Mouse (Mus musculus) hindbrain, embryonic 14.5 days (tissue): Measurements from ENCODE around the gene Plxdc2. TPM values are rescaled to one million over a fixed set of nuclear protein-coding genes. Genes with fewer than 3 reads are reported as not detected.
A peak's percentile ranks its signal among the peaks of the same experiment; 100 is the strongest.

Source experiments
- ATAC-seq: fragments of 200-750 bp; cut with Nextera tagmentation; 2 replicates; pipeline ENCODE4 v1.8.0; 2017; ENCODE audit warnings: moderate number of reproducible peaks, mild to moderate bottlenecking, moderate TSS enrichment, moderate library complexity; ENCODE audit not compliant: low FRiP score
- DNase-seq: peaks from one replicate; pipeline ENCODE4 v3.0.0-alpha.2; 2015; ENCODE audit warnings: low spot score
- H3K27ac ChIP-seq: fragments of 300-500 bp; sonication (generic); 2 replicates; pipeline ENCODE4 v1.5.1; 2014; ENCODE audit warnings: mild to moderate bottlenecking, moderate library complexity
- H3K27me3 ChIP-seq: fragments of 300-500 bp; sonication (generic); 2 replicates; pipeline ENCODE4 v1.6.1; 2014; ENCODE audit warnings: mild to moderate bottlenecking, low read length, mixed read lengths; ENCODE audit not compliant: control insufficient read depth, insufficient read depth
- H3K36me3 ChIP-seq: fragments of 300-500 bp; sonication (generic); replicated peaks from 2 replicates; pipeline ENCODE4 v1.6.1; 2014; ENCODE audit not compliant: control insufficient read depth, insufficient read depth
- H3K4me1 ChIP-seq: fragments of 300-500 bp; sonication (generic); replicated peaks from 2 replicates; pipeline ENCODE4 v1.6.1; 2014; ENCODE audit warnings: antibody characterized with exemption, low read length, mixed read lengths; ENCODE audit not compliant: control insufficient read depth, insufficient read depth
- H3K4me2 ChIP-seq: fragments of 300-500 bp; sonication (generic); replicated peaks from 2 replicates; pipeline ENCODE4 v1.6.1; 2014; ENCODE audit warnings: mild to moderate bottlenecking, moderate library complexity
- H3K4me3 ChIP-seq: fragments of 300-500 bp; sonication (generic); replicated peaks from 2 replicates; pipeline ENCODE4 v1.5.1; 2014; ENCODE audit warnings: mild to moderate bottlenecking, low read length
- H3K9ac ChIP-seq: fragments of 300-500 bp; sonication (generic); 2 replicates; pipeline ENCODE4 v1.6.1; 2014
- H3K9me3 ChIP-seq: fragments of 300-500 bp; sonication (generic); 2 replicates; pipeline ENCODE4 v1.6.1; 2016; ENCODE audit warnings: low read length; ENCODE audit not compliant: control insufficient read depth
- WGBS: fragments of 180-500 bp; shearing (Covaris S2); extraction: QIAGEN DNeasy Blood & Tissue Kit; methylation state at CpG from one replicate; pipeline ENCODE4 v1.1.7; 2014; 5-methylcytosine and 5-hydroxymethylcytosine counted together
- polyA plus RNA-seq: library from polyadenylated mRNA; unstranded; fragments of >200 nt; fragmentation: Nextera tagmentation; extraction: Ambion mirVana; gene quantifications from 2 replicates; pipeline ENCODE4 v1.2.1, GENCODE M21; 2014

Plxdc2 gene
- 25.6 and 31.7 TPM in 2 replicates for polyA plus RNA-seq

DNA sequence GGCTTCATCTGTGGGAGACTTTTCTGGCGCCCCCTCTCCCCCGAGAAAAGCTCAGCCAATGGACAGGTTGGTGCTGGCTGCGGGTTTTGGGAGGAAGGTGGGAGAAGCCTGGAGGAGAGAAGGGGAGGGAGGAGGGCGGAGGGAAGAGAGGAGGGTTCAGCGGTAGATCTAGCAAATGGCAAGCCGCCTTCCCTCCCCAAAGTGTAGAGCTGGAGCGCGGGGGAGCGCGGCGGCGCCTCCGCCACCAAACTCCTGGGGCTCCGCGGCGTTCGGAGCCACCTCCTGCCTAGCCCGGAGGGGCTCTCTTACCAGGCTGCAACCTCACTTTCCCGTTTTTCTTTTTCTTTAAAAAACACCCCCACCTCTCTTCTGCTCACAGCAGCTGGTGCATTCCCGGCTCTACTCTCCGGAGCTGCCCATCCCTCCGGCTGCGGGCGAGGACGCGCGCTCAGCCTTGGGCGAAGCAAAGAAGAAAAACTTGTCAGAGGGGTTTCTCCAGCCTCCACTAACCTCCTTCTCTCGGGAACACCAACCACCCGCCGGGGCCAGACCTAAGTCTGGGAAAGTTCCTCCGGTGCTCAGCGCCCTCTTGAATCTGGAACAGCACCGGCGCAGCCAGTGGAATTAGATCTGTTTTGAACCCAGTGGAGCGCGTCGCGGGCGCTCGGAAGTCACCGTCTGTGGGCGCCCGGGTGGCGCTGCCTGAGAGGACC lies at the start of gene Plxdc2:
Plxdc2 (plus strand) TSS at position 199 of the 713 bp plus-strand sequence.
- ATAC-seq: peak; percentile 93
- WGBS: under 1% methylated on average over 45 of the region's 45 CpGs
- H3K36me3 ChIP-seq: no peaks in the 10 kb centered on the region

DNA sequence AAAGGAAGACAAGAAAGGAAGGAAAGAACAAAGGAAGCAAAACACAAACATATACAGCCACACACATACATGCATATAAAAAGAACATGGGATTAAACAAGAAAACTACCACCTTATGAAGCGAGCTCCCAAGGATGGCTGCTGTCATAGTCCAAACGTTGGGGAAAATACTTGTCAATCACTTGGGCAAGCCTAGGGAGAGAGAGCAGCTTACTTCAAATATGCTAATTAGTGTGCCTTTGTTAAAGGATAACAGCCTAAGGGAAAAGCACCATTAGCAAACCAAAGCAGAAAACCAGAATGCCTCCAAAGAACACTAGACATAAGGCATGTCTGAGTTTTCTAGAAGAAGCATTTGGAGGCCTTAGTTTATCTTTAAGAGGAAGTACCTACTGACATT lies 45.7 kb upstream of the Plxdc2 start:
- DNase-seq (no peak), ATAC-seq (no peak)
- WGBS: 14% methylated on average over 2 of the region's 2 CpGs
- Histone ChIP-seq H3K36me3 (no peaks in the 10 kb centered on the region), H3K9ac (no peak overlapping the region), H3K27ac (no peak overlapping the region), H3K27me3 (no peaks in the 10 kb centered on the region), H3K4me1 (no peaks in the 10 kb centered on the region), H3K9me3 (no peaks in the 10 kb centered on the region), H3K4me3 (no peak overlapping the region), H3K4me2 (no peak overlapping the region)

More for the DNA sequence above, at the start of gene Plxdc2:
- no peaks in the 10 kb centered on the region for H3K9me3 ChIP-seq
- H3K27me3 ChIP-seq: 0 out of 2 replicates have a peak, but pooled peaks cover 7% of the 10 kb centered on the region
- peak within 1 kb of the TSS; percentile 86 for H3K27ac ChIP-seq
- 0 out of 2 replicates have a peak, but pooled peaks cover 13% of the 10 kb centered on the region for H3K4me1 ChIP-seq
- peak within 1 kb of the TSS; percentile 80 for H3K4me2 ChIP-seq
- DNase-seq: peak; percentile 73
- H3K9ac ChIP-seq: peak within 1 kb of the TSS; percentile 72
- H3K4me3 ChIP-seq: peak within 1 kb of the TSS; percentile 61

DNA sequence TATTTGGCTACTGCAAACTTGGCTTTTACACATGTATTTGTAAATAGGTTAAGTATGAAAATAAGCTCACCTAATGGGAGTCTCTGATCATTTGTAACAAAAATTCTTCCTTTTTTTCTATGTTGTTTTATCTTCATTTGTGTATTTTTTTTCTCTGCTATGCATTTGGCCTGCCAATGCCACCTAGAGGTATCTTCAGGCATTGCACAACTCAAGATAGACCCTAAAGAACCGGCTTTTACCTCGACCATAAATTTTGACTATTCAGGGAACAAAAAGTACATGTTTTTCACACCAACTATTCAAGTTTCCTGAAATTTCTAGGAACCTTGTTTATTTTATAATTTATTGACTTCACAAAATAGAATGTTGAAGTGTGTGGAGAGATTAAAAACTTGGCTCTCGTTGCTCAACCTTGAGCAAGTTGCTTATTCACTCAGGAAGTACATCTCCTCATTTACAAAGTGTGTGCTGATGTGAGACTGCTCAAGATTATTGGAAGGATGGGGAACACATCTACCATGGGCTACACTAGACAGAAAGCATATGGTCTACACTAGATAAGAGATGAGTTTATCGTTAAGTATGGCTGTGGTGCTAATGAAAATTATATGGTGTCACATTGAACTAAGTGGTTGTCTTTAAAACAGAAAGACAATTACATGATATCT lies 43.6 kb upstream of the Plxdc2 start:
- WGBS: 66% methylated on average over 4 of the region's 4 CpGs
- Histone ChIP-seq H3K36me3 (no peaks in the 10 kb centered on the region), H3K9ac (no peak overlapping the region), H3K4me2 (no peak overlapping the region), H3K27me3 (no peaks in the 10 kb centered on the region), H3K9me3 (no peaks in the 10 kb centered on the region), H3K4me3 (no peak overlapping the region), H3K4me1 (no peaks in the 10 kb centered on the region), H3K27ac (no peak overlapping the region)
- DNase-seq: peak; percentile 67
- ATAC-seq: no peak

DNA sequence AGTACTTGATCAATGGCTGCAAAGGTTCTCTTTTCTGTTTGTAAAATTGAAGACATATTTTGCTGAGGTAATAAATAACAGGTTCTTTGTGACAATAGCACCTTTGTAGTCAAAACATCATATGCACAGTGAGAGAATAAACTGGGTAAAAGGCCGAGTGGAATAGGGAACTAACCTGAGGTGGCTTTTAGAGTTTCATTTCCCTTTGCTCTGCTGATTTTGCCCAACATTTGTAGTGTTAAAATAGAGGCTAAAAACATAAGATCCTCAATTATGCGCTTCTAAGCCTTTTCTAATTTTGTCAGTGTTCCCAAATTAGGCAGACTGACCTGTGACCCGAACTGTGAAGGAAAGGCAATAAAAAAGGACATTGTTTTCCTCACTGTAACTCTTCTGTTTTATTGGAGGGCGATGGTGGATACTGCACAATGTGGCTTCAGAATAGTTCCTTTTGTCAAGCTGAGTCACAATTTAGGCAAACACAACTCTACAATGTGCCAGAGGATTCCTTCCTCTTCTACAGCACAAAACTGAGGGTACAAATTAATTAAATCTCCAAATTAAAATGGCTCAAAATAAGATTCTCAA lies 20.8 kb upstream of the Plxdc2 start:
- 55% methylated on average over 4 of the region's 4 CpGs for WGBS
- Histone ChIP-seq H3K4me2 (no peak overlapping the region), H3K9ac (no peak overlapping the region), H3K9me3 (no peaks in the 10 kb centered on the region), H3K27ac (no peak overlapping the region), H3K4me1 (no peaks in the 10 kb centered on the region), H3K27me3 (no peaks in the 10 kb centered on the region), H3K36me3 (no peaks in the 10 kb centered on the region), H3K4me3 (no peak overlapping the region)
- DNase-seq (no peak), ATAC-seq (no peak)

DNA sequence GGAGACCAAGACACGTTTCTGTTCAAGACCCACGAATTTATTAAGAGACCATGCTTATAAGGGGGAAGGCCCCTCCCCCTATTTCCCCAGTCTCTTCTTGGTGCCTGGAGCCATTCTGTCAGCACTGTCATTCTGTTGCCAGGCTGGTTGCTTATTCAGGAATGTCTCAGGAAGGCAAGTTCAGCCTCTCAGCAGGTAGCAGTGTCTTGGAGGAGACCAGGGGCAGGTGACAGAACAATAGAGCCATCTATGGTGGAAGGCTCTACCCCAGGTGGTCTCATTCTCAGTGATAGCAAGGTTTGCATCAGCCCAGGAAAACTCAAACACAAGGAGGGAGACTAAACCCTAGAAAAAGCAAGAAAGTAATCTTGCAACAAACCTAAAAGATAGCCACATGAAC lies 11.5 kb upstream of the Plxdc2 start:
- no peak overlapping the region for H3K4me3 ChIP-seq
- DNase-seq: no peak
- H3K27ac ChIP-seq: no peak overlapping the region
- H3K9me3 ChIP-seq: no peaks in the 10 kb centered on the region
- no peaks in the 10 kb centered on the region for H3K4me1 ChIP-seq
- no peaks in the 10 kb centered on the region for H3K36me3 ChIP-seq
- no peak for ATAC-seq
- 58% methylated on average over 2 of the region's 2 CpGs for WGBS
- no peaks in the 10 kb centered on the region for H3K27me3 ChIP-seq
- no peak overlapping the region for H3K4me2 ChIP-seq
- H3K9ac ChIP-seq: no peak overlapping the region

DNA sequence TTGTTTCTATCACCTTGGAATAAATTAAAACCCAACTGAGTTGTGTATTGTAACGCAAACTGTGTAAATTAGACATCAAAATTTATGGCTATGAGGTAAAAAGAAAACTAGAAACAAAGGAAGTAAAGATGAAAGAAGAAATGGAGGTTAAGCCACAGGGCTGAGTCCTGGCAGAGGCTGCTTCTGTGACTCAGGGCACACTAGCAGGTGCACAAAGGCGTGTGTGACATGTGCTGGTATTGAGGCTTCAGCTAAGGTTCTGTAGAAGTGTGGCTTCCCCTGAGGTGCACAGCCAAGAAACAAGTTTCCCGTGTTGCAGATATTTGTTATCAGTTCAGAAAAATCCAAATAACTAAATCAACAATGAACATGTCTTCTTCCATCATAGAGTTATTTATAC lies 5.0 kb upstream of the Plxdc2 start:
- no peak overlapping the region for H3K4me3 ChIP-seq
- H3K9ac ChIP-seq: no peak overlapping the region
- no peaks in the 10 kb centered on the region for H3K36me3 ChIP-seq
- DNase-seq (no peak), ATAC-seq (no peak)
- no peak overlapping the region for H3K4me2 ChIP-seq
- 75% methylated on average over 3 of the region's 3 CpGs for WGBS
- H3K9me3 ChIP-seq: no peaks in the 10 kb centered on the region
- no peaks in the 10 kb centered on the region for H3K27me3 ChIP-seq
- 0 out of 2 replicates have a peak, but pooled peaks cover 5% of the 10 kb centered on the region for H3K4me1 ChIP-seq
- H3K27ac ChIP-seq: no peak overlapping the region

DNA sequence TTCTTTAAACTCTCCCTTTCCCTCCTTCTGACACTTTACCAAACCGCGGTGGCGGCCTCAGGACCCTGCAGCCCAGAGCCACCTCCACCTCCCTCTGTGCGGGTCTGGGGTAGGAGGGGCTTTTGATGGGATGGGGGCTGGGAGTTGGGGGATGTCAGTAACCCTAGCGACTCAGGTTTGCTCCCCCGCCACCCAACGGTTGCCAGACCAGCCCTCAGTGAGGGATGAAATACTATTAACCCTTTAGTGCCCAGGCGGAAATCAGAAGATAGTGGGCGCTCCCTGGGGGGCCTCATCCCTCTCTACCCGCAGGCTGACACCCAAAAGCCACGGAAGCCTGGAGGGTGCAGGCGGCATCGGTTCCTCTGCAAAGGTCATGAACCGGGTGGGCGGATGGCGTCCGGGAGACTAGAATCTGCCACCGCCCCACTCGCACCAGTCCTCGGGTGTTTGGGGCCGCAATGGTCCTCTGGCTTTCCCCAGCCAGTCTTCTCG lies 446 bp upstream of the Plxdc2 start:
- H3K27me3 ChIP-seq: 0 out of 2 replicates have a peak, but pooled peaks cover 7% of the 10 kb centered on the region
- WGBS: 0% methylated on average over 22 of the region's 22 CpGs

DNA sequence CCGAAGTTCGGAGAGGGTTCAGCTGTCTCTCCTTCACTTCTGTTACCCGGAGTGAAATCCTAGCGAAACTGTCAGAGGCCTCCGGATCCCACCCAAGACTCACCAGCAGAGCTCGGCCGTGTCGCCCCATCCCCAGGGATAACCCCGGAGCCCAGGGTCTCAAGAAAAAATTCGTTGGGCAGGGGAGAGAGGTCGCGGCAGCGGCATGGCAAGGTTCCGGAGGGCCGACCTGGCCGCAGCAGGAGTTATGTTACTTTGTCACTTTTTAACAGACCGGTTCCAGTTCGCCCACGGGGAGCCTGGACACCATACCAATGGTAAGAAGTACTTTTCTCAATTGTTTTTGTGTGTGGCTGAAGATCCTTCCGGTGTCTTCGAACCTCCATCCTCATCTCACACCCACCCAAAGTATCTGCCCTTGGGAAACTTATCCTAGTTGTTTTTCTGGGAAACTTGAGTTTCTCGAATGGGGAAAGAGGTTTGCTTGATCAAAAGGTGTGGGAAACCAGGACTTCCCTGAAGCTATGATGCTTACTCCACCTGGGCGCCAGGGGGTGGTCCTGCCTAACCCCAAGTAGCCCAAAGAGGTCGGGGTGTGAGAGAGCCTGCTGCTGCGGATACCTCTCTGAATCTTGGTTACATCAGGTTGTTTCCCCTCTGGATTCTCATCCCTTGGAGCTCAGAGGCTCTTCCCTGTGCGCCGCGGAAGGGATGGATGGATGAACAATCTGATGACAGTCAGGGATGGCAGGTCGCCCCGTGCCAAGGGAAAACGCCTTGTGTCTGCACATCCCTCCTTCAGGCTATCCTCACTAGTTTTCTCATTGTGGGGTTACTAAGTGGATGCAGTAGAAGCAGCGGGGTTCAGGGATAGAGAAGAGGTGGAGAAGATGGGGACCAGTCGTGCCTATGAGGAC lies 1.1 kb downstream of the Plxdc2 start:
- Histone ChIP-seq H3K27ac (peak overlapping the region; percentile 86), H3K27me3 (0 out of 2 replicates have a peak, but pooled peaks cover 7% of the 10 kb centered on the region), H3K4me1 (0 out of 2 replicates have a peak, but pooled peaks cover 13% of the 10 kb centered on the region), H3K9me3 (no peaks in the 10 kb centered on the region), H3K4me3 (peak overlapping the region; percentile 61), H3K4me2 (peak overlapping the region; percentile 80), H3K9ac (peak overlapping the region; percentile 72), H3K36me3 (no peaks in the 10 kb centered on the region)
- 2% methylated on average over 33 of the region's 33 CpGs for WGBS
- ATAC-seq (no peak), DNase-seq (no peak)

More for the DNA sequence above, 446 bp upstream of the Plxdc2 start:
- Histone ChIP-seq H3K36me3 (no peaks in the 10 kb centered on the region), H3K9me3 (no peaks in the 10 kb centered on the region), H3K4me1 (0 out of 2 replicates have a peak, but pooled peaks cover 13% of the 10 kb centered on the region), H3K4me3 (peak overlapping the region; percentile 61), H3K4me2 (peak overlapping the region; percentile 80), H3K27ac (peak overlapping the region; percentile 86), H3K9ac (peak overlapping the region; percentile 72)
- ATAC-seq (peak; percentile 90), DNase-seq (peak; percentile 75)
